Mouse (Mus musculus) liver, adult 2 months (tissue): ENCODE results near the gene Gpkow. TPM values are rescaled to one million over a fixed set of nuclear protein-coding genes. Genes with fewer than 3 reads are reported as not detected.

Experiments
- DNase-seq: peaks from one replicate; pipeline ENCODE4 v3.0.0-alpha.2; 2011; ENCODE audit warnings: low read depth, low spot score; ENCODE audit errors: extremely low read depth
- H3K27ac ChIP-seq: fragments of 200-500 bp; replicated peaks from 2 replicates; pipeline ENCODE4 v1.5.1; 2012; ENCODE audit warnings: low read depth, mild to moderate bottlenecking, control low read depth, inconsistent platforms, low read length; ENCODE audit not compliant: insufficient read depth
- H3K27me3 ChIP-seq: fragments of 200-500 bp; 2 replicates; pipeline ENCODE4 v1.6.1; 2012; ENCODE audit warnings: mild to moderate bottlenecking, moderate library complexity, low read length, inconsistent platforms; ENCODE audit not compliant: control insufficient read depth, insufficient read depth
- H3K36me3 ChIP-seq: fragments of 200-500 bp; 2 replicates; pipeline ENCODE4 v1.6.1; 2012; ENCODE audit warnings: low read length, inconsistent platforms; ENCODE audit not compliant: control insufficient read depth, insufficient read depth
- H3K4me1 ChIP-seq: fragments of 200-500 bp; 2 replicates; pipeline ENCODE4 v1.6.1; 2011; ENCODE audit warnings: low read length; ENCODE audit not compliant: control insufficient read depth, insufficient read depth
- H3K4me3 ChIP-seq: fragments of 200-500 bp; 2 replicates; pipeline ENCODE4 v1.5.1; 2011; ENCODE audit warnings: low read depth, mild to moderate bottlenecking, control low read depth, low read length, moderate library complexity; ENCODE audit not compliant: insufficient read depth
- H3K79me2 ChIP-seq: fragments of 200-500 bp; 2 replicates; pipeline ENCODE4 v1.6.1; 2012; ENCODE audit warnings: inconsistent platforms, mild to moderate bottlenecking, low read length, moderate library complexity; ENCODE audit not compliant: control insufficient read depth, insufficient read depth
- H3K9ac ChIP-seq: fragments of 200-500 bp; 2 replicates; pipeline ENCODE4 v1.6.1; 2012; ENCODE audit warnings: low read depth, mild to moderate bottlenecking, control low read depth, inconsistent platforms, low read length
- CTCF ChIP-seq: fragments of 200-500 bp; IDR thresholded peaks from 2 replicates; pipeline ENCODE4 v1.5.1; 2011; ENCODE audit warnings: low read depth, low read length, control low read depth
- POLR2A ChIP-seq: fragments of 200-500 bp; IDR thresholded peaks from 2 replicates; pipeline ENCODE4 v1.6.1; 2011; ENCODE audit warnings: low read length, control low read depth; ENCODE audit not compliant: insufficient read depth; ENCODE audit errors: extremely low read depth
- WGBS: fragments of 180-500 bp; shearing (Covaris S2); methylation state at CpG from one replicate; pipeline ENCODE4 v1.1.7; 2018; 5-methylcytosine and 5-hydroxymethylcytosine counted together
- polyA plus RNA-seq: library from polyadenylated mRNA; depleted of rRNA; stranded (reverse); fragments of >200 nt; gene quantifications from 2 replicates; pipeline ENCODE4 v1.2.3, GENCODE M21; 2012
- total RNA-seq: library from RNA; depleted of rRNA; stranded (reverse); fragments of >200 nt; gene quantifications from 2 replicates; pipeline ENCODE4 v1.2.3, GENCODE M21; 2014

The Gpkow gene
- total and polyA plus RNA-seq, 2 experiments = 4.3 to 5.0 TPM

- Histone ChIP-seq H3K79me2 (no peaks in the 10 kb centered on the region), H3K9ac (peak within 1 kb of the TSS; percentile 52), H3K36me3 (no peaks in the 10 kb centered on the region), H3K4me3 (peak within 1 kb of the TSS; percentile 56), H3K27me3 (no peaks in the 10 kb centered on the region), H3K27ac (no peak within 1 kb of the TSS), H3K4me1 (no peaks in the 10 kb centered on the region; the same call in 1 of the 2 replicates)
- DNase-seq = no peak
- no peak for TF ChIP-seq CTCF
- TF ChIP-seq POLR2A = no peak
- 1% methylated on average over 30 of the region's 36 CpGs for WGBS
These were observed 25.9 kb upstream of the Gpkow start, which contains the start of gene Plp2 for GRCm38 (mm10) chrX:7670921-7671623. Plp2 (minus strand) TSS chrX:7671390.

GRCm38 (mm10) chrX:7672739-7673138 lies 24.2 kb upstream of the Gpkow start:
- no peak for DNase-seq
- no peak overlapping the region for H3K27ac ChIP-seq
- 66% methylated on average over 6 of the region's 6 CpGs for WGBS
- H3K4me1 ChIP-seq = no peaks in the 10 kb centered on the region; the same call in 1 of the 2 replicates
- no peaks in the 10 kb centered on the region for H3K79me2 ChIP-seq
- H3K9ac ChIP-seq = no peak overlapping the region
- no peaks in the 10 kb centered on the region for H3K27me3 ChIP-seq
- H3K36me3 ChIP-seq = no peaks in the 10 kb centered on the region
- H3K4me3 ChIP-seq = no peak overlapping the region
- TF ChIP-seq CTCF (no peak), POLR2A (no peak)

DNA sequence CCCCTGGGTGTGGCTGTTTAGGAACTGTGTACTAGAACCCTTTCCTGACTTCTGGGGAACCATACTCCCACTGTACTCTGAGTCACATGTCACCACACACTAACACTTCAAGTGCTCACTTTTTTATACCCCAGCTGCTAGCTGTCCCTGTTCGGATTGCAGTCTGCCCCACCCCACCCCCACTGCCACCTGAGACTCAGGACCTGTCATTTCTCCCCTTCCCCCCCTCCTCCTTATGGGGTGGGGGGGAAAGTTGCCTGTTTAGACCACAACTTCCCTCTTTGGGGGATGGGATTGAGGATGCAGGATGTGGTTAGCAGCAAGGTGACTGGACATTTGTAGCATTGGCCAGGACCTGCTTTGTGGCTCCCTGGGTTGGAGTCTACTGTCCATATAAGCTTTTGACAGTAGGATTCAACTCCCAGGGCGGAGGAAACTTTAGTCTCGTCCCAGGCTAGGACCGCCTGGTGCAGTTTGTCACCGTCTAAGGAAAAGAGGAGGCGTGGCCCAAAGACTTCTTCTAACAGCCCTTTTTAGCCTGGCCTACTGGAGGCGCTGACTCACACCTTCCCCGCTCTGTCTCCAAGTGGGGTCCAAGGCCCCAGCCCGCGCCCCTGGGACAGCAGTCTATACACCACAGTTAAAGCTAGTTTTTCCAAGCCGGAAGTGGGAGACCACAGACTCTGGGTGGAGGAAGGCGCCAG lies 23.2 kb upstream of the Gpkow start:
- H3K27me3 ChIP-seq = no peaks in the 10 kb centered on the region

GRCm38 (mm10) chrX:7674284-7675000 lies 22.5 kb upstream of the Gpkow start:
- no peaks in the 10 kb centered on the region for H3K79me2 ChIP-seq
- no peak for DNase-seq
- no peak overlapping the region for H3K27ac ChIP-seq
- TF ChIP-seq POLR2A = no peak
- H3K27me3 ChIP-seq = no peaks in the 10 kb centered on the region
- H3K9ac ChIP-seq = no peak overlapping the region
- H3K36me3 ChIP-seq = no peaks in the 10 kb centered on the region
- H3K4me1 ChIP-seq = no peaks in the 10 kb centered on the region; the same call in 1 of the 2 replicates
- no peak overlapping the region for H3K4me3 ChIP-seq
- 72% methylated on average over 22 of the region's 28 CpGs for WGBS

More for the DNA sequence above, 23.2 kb upstream of the Gpkow start:
- H3K36me3 ChIP-seq = no peaks in the 10 kb centered on the region
- H3K79me2 ChIP-seq = no peaks in the 10 kb centered on the region
- no peak for TF ChIP-seq CTCF
- no peak for TF ChIP-seq POLR2A
- 68% methylated on average over 12 of the region's 12 CpGs for WGBS
- no peak overlapping the region for H3K9ac ChIP-seq
- H3K4me1 ChIP-seq = no peaks in the 10 kb centered on the region; the same call in 1 of the 2 replicates
- no peak for DNase-seq
- H3K27ac ChIP-seq = no peak overlapping the region
- no peak overlapping the region for H3K4me3 ChIP-seq

GRCm38 (mm10) chrX:7675001-7675380 lies 21.9 kb upstream of the Gpkow start:
- H3K27me3 ChIP-seq = no peaks in the 10 kb centered on the region
- no peaks in the 10 kb centered on the region; the same call in 1 of the 2 replicates for H3K4me1 ChIP-seq
- H3K4me3 ChIP-seq = no peak overlapping the region
- no peak overlapping the region for H3K9ac ChIP-seq
- TF ChIP-seq POLR2A (no peak), CTCF (no peak)
- H3K27ac ChIP-seq = no peak overlapping the region
- WGBS = 64% methylated on average over 10 of the region's 10 CpGs
- no peaks in the 10 kb centered on the region for H3K79me2 ChIP-seq
- no peak for DNase-seq
- H3K36me3 ChIP-seq = no peaks in the 10 kb centered on the region
